Mouse (Mus musculus) small intestine, adult 2 months (tissue): Measurements from ENCODE around the gene Cep112.

Source experiments
- CTCF ChIP-seq: fragments of 200-500 bp; IDR thresholded peaks from 2 replicates; pipeline ENCODE4 v1.5.1; 2012; ENCODE audit warnings: low read depth, mild to moderate bottlenecking, control low read depth, inconsistent platforms, low read length, moderate library complexity, mixed read lengths; ENCODE audit not compliant: insufficient replicate concordance, insufficient read length; ENCODE audit errors: extremely low read depth
- POLR2A ChIP-seq: fragments of 200-500 bp; IDR thresholded peaks from 2 replicates; pipeline ENCODE4 v1.6.1; 2012; ENCODE audit warnings: low read depth, mild to moderate bottlenecking, control low read depth, inconsistent platforms, low read length, moderate library complexity

- TF ChIP-seq CTCF (no peak), POLR2A (no peak)
These were observed 4.1 kb downstream of the Cep112 start for GRCm38 (mm10) chr11:108429076-108429475.
